Mouse (Mus musculus): ENCODE results near the gene Gm5901. TPM values are rescaled to one million over a fixed set of nuclear protein-coding genes. Genes with fewer than 3 reads are reported as not detected.
"Not testable (repeated sequence)": the region's sequence is repeated elsewhere in the genome, so short reads cannot be mapped to it uniquely, and the experiment has no call there.

The Gm5901 gene
- not detected in 2 replicates for polyA plus RNA-seq (2011; ENCODE audit: insufficient read depth, insufficient read length, low read depth, missing spikeins)

GRCm38 (mm10) chr7:105374866-105375265, at the start of gene Gm5901:
Gm5901 (plus strand) TSS chr7:105375038.
- Histone ChIP-seq H3K27ac (ENCODE audit: insufficient read depth, low read length) (no peak within 1 kb of the TSS), H3K4me1 (ENCODE audit: control insufficient read depth, insufficient read depth, low read length) (no peaks in the 10 kb centered on the region), H3K9me3 (replicated peaks; ENCODE audit: control insufficient read depth, insufficient read depth, low read length, poor library complexity, severe bottlenecking) (no peaks in the 10 kb centered on the region), H3K27me3 (ENCODE audit: control insufficient read depth, insufficient read depth, low read length, poor library complexity, severe bottlenecking) (no peaks in the 10 kb centered on the region), H3K4me3 (ENCODE audit: low read depth, low read length) (no peak within 1 kb of the TSS), H3K36me3 (ENCODE audit: control insufficient read depth, insufficient read depth, low read length, poor library complexity, severe bottlenecking) (peaks cover 13% of the 10 kb centered on the region), H3K9ac (ENCODE audit: low read depth, poor library complexity, severe bottlenecking) (no peak within 1 kb of the TSS)
- TF ChIP-seq CTCF (IDR thresholded peaks at IDR 0.05; ENCODE audit: low read depth, low read length) (no peak), POLR2A (IDR thresholded peaks at IDR 0.05; ENCODE audit: insufficient read depth, low read length) (no peak), EP300 (IDR thresholded peaks at IDR 0.05; ENCODE audit: insufficient read depth, low read depth, low read length) (no peak)

- H3K27ac ChIP-seq (ENCODE audit: insufficient read depth, low read length) = no peak overlapping the region
- no peaks in the 10 kb centered on the region for H3K4me1 ChIP-seq (ENCODE audit: control insufficient read depth, insufficient read depth, low read length)
- H3K9me3 ChIP-seq (replicated peaks; ENCODE audit: control insufficient read depth, insufficient read depth, low read length, poor library complexity, severe bottlenecking) = no peaks in the 10 kb centered on the region
- H3K27me3 ChIP-seq (ENCODE audit: control insufficient read depth, insufficient read depth, low read length, poor library complexity, severe bottlenecking) = no peaks in the 10 kb centered on the region; the same call in 1 of the 2 replicates
- H3K9ac ChIP-seq (ENCODE audit: low read depth, poor library complexity, severe bottlenecking) = no peak overlapping the region
- no peaks in the 10 kb centered on the region for H3K36me3 ChIP-seq (ENCODE audit: control insufficient read depth, insufficient read depth, low read length, poor library complexity, severe bottlenecking)
- TF ChIP-seq CTCF (IDR thresholded peaks at IDR 0.05; ENCODE audit: low read depth, low read length) (no peak), EP300 (IDR thresholded peaks at IDR 0.05; ENCODE audit: insufficient read depth, low read depth, low read length) (no peak), POLR2A (IDR thresholded peaks at IDR 0.05; ENCODE audit: insufficient read depth, low read length) (no peak)
- no peak overlapping the region for H3K4me3 ChIP-seq (ENCODE audit: low read depth, low read length)
Observed at GRCm38 (mm10) chr7:105325302-105325701, 49.5 kb upstream of the Gm5901 start.

DNA sequence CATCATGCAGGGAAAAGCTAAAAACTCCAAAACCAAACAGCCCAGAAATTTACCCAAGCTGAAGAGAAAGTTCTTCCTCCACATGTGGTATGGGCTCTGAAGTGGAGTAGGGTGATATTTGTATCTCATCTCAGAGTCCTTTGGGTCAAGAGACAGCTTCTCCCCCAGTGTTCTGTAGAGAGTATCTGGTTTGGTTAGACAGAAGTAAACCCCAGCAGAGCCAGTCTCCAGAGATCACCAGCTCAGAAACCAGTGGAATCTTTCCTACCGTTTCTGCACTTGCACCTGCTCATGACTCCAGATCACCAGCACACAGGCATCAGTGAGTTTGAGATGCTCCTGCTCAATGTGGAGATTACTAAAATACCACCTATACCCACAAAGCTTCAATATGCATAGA, 40.8 kb upstream of the Gm5901 start, which contains the start of gene Olfr690:
Gene Olfr690 (minus strand): TSS at position 101 of the 400 bp plus-strand sequence.
- Histone ChIP-seq H3K36me3 (ENCODE audit: control insufficient read depth, insufficient read depth, low read length, poor library complexity, severe bottlenecking) (no peaks in the 10 kb centered on the region), H3K9me3 (replicated peaks; ENCODE audit: control insufficient read depth, insufficient read depth, low read length, poor library complexity, severe bottlenecking) (no peaks in the 10 kb centered on the region), H3K9ac (ENCODE audit: low read depth, poor library complexity, severe bottlenecking) (no peak within 1 kb of the TSS), H3K4me1 (ENCODE audit: control insufficient read depth, insufficient read depth, low read length) (no peaks in the 10 kb centered on the region), H3K4me3 (ENCODE audit: low read depth, low read length) (no peak within 1 kb of the TSS), H3K27me3 (ENCODE audit: control insufficient read depth, insufficient read depth, low read length, poor library complexity, severe bottlenecking) (no peaks in the 10 kb centered on the region), H3K27ac (ENCODE audit: insufficient read depth, low read length) (no peak within 1 kb of the TSS)
- TF ChIP-seq EP300 (IDR thresholded peaks at IDR 0.05; ENCODE audit: insufficient read depth, low read depth, low read length) (no peak), POLR2A (IDR thresholded peaks at IDR 0.05; ENCODE audit: insufficient read depth, low read length) (no peak), CTCF (IDR thresholded peaks at IDR 0.05; ENCODE audit: low read depth, low read length) (no peak)

DNA sequence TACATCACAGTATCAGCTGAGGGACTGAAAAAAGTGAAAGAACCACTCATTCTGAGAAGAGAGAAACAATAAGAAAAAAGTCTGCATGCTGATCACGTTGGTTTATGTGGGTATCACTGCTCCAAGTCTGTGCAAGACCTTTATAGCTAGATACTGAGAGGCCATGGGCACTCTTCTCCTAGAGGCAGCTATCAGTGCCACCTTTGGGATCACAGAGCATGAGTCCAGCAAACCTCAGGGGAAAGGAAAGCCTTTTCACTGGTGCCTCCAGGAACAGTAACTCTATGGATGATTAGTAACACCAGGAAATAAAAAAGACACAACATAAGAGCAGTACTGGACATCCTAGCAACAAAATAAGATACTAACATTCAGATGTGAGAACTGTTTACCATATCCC, 32.7 kb upstream of the Gm5901 start, which contains the start of gene Olfr691:
Gene Olfr691 (minus strand): TSS at position 101 of the 400 bp plus-strand sequence.
- H3K9me3 ChIP-seq (replicated peaks; ENCODE audit: control insufficient read depth, insufficient read depth, low read length, poor library complexity, severe bottlenecking) = no peaks in the 10 kb centered on the region
- no peak within 1 kb of the TSS for H3K4me3 ChIP-seq (ENCODE audit: low read depth, low read length)
- no peaks in the 10 kb centered on the region for H3K27me3 ChIP-seq (ENCODE audit: control insufficient read depth, insufficient read depth, low read length, poor library complexity, severe bottlenecking)
- TF ChIP-seq EP300 (IDR thresholded peaks at IDR 0.05; ENCODE audit: insufficient read depth, low read depth, low read length) = no peak
- no peak for TF ChIP-seq POLR2A (IDR thresholded peaks at IDR 0.05; ENCODE audit: insufficient read depth, low read length)
- TF ChIP-seq CTCF (IDR thresholded peaks at IDR 0.05; ENCODE audit: low read depth, low read length) = no peak
- no peaks in the 10 kb centered on the region for H3K36me3 ChIP-seq (ENCODE audit: control insufficient read depth, insufficient read depth, low read length, poor library complexity, severe bottlenecking)
- H3K9ac ChIP-seq (ENCODE audit: low read depth, poor library complexity, severe bottlenecking) = no peak within 1 kb of the TSS
- no peak within 1 kb of the TSS for H3K27ac ChIP-seq (ENCODE audit: insufficient read depth, low read length)
- no peaks in the 10 kb centered on the region for H3K4me1 ChIP-seq (ENCODE audit: control insufficient read depth, insufficient read depth, low read length)

DNA sequence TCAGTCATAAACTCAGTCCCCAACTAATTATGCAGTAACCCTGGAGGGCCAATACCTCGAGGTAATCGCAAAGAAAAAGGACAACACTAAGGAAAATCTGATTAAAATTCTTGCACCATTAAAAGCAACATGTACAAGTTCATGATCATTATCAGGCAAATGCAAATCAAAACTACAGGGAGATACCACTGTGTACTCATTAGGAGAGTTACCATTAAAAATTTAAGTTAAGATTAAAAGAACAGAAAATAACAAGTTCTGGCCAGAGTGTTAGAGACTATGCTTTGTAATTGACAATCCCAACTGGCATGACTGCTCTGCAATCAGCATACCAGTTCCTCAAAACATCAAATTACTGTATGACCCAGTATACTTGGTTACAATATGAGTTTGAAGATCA, 32.1 kb upstream of the Gm5901 start:
- Histone ChIP-seq H3K9ac (ENCODE audit: low read depth, poor library complexity, severe bottlenecking) (no peak overlapping the region), H3K27me3 (ENCODE audit: control insufficient read depth, insufficient read depth, low read length, poor library complexity, severe bottlenecking) (no peaks in the 10 kb centered on the region), H3K9me3 (replicated peaks; ENCODE audit: control insufficient read depth, insufficient read depth, low read length, poor library complexity, severe bottlenecking) (no peaks in the 10 kb centered on the region), H3K4me1 (ENCODE audit: control insufficient read depth, insufficient read depth, low read length) (no peaks in the 10 kb centered on the region), H3K36me3 (ENCODE audit: control insufficient read depth, insufficient read depth, low read length, poor library complexity, severe bottlenecking) (no peaks in the 10 kb centered on the region), H3K27ac (ENCODE audit: insufficient read depth, low read length) (no peak overlapping the region), H3K4me3 (ENCODE audit: low read depth, low read length) (no peak overlapping the region)
- TF ChIP-seq CTCF (IDR thresholded peaks at IDR 0.05; ENCODE audit: low read depth, low read length) (no peak), POLR2A (IDR thresholded peaks at IDR 0.05; ENCODE audit: insufficient read depth, low read length) (no peak), EP300 (IDR thresholded peaks at IDR 0.05; ENCODE audit: insufficient read depth, low read depth, low read length) (no peak)

GRCm38 (mm10) chr7:105356064-105356463, 18.8 kb upstream of the Gm5901 start:
- not testable (repeated sequence) for H3K9ac ChIP-seq (ENCODE audit: low read depth, poor library complexity, severe bottlenecking); H3K27me3 ChIP-seq (ENCODE audit: control insufficient read depth, insufficient read depth, low read length, poor library complexity, severe bottlenecking); H3K27ac ChIP-seq (ENCODE audit: insufficient read depth, low read length); H3K4me1 ChIP-seq (ENCODE audit: control insufficient read depth, insufficient read depth, low read length); H3K36me3 ChIP-seq (ENCODE audit: control insufficient read depth, insufficient read depth, low read length, poor library complexity, severe bottlenecking); H3K4me3 ChIP-seq (ENCODE audit: low read depth, low read length); H3K9me3 ChIP-seq (replicated peaks; ENCODE audit: control insufficient read depth, insufficient read depth, low read length, poor library complexity, severe bottlenecking)

GRCm38 (mm10) chr7:105356487-105356886, 18.4 kb upstream of the Gm5901 start:
- H3K36me3 ChIP-seq (ENCODE audit: control insufficient read depth, insufficient read depth, low read length, poor library complexity, severe bottlenecking); H3K4me1 ChIP-seq (ENCODE audit: control insufficient read depth, insufficient read depth, low read length); H3K27ac ChIP-seq (ENCODE audit: insufficient read depth, low read length); H3K4me3 ChIP-seq (ENCODE audit: low read depth, low read length); H3K9ac ChIP-seq (ENCODE audit: low read depth, poor library complexity, severe bottlenecking); H3K27me3 ChIP-seq (ENCODE audit: control insufficient read depth, insufficient read depth, low read length, poor library complexity, severe bottlenecking); H3K9me3 ChIP-seq (replicated peaks; ENCODE audit: control insufficient read depth, insufficient read depth, low read length, poor library complexity, severe bottlenecking): not testable (repeated sequence)
